Mouse (Mus musculus) kidney, adult 11 months (tissue): ENCODE data around the gene Degs2.

Experiments used
- DNase-seq: peaks from one replicate; pipeline ENCODE4 v3.0.0; 2022

The Degs2 gene

DNA sequence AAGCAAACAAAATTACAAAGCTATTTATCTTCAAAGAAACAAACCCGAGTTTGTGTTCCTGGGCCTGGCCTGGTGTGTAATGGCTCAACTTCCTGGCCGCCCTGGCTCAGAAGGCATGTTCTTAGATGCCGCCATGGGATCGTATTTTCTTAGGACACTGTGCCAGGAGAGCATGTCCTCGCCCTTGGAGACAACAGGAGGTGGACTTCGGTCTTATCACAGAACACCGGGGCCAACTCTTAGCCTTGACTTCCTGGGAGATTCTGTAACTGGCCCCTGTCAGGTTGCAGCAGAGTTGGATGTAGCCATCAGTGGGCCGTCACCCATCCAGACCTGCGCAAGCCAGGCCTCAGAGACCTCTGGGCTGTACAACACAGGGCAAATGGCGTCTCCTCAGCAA lies 2.5 kb downstream of the Degs2 start:
- DNase-seq = no peak

GRCm38 (mm10) chr12:108698697-108699471 lies 3.2 kb downstream of the Degs2 start:
- peak; percentile 62 for DNase-seq

GRCm38 (mm10) chr12:108694223-108694622 lies 7.9 kb downstream of the Degs2 start:
- peak; percentile 61 for DNase-seq

GRCm38 (mm10) chr12:108693592-108693991 lies 8.5 kb downstream of the Degs2 start:
- DNase-seq = no peak

GRCm38 (mm10) chr12:108690529-108690928 lies 11.6 kb downstream of the Degs2 start:
- no peak for DNase-seq

DNA sequence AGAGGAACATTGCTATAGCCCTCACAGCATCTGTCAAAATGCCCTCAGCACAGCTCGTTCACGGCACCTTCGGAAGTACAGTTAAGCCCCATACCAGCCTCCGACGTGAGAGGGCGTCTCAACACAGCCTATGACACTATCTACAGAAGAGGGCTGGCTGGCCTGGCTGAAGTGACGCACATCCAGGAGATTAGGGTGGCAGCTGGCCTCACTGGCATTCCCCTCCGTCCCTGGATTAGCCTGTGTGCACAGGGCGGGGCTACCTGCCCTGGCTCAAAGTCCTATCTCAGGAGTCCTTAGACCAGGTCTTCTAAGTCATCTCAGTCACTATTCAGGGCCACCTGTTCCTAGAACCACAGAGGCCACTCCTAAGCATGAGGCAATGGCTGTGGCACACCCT lies 12.9 kb downstream of the Degs2 start:
- no peak for DNase-seq

GRCm38 (mm10) chr12:108686926-108687325 lies 15.2 kb downstream of the Degs2 start:
- peak; percentile 33 for DNase-seq

DNA sequence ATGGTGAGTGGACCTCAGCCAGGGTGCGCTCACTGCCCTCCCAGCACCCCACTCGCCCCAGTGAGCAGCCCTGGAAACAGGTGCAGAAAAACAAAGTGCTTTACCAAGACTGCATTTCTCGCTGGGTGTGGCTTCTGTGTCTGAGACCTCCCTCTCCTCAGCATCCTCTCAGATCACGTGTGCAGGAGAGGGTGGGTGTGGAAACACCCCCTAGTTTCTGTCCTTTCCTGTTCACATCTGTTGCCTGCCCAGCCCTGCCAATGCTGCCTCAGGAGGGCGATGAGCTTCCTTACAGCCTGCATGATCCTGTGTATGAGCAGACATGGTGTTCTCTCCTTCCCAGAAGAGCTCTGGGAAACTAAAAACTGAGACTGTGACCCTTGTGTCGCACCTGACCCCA lies 15.7 kb downstream of the Degs2 start:
- DNase-seq = peak; percentile 55

DNA sequence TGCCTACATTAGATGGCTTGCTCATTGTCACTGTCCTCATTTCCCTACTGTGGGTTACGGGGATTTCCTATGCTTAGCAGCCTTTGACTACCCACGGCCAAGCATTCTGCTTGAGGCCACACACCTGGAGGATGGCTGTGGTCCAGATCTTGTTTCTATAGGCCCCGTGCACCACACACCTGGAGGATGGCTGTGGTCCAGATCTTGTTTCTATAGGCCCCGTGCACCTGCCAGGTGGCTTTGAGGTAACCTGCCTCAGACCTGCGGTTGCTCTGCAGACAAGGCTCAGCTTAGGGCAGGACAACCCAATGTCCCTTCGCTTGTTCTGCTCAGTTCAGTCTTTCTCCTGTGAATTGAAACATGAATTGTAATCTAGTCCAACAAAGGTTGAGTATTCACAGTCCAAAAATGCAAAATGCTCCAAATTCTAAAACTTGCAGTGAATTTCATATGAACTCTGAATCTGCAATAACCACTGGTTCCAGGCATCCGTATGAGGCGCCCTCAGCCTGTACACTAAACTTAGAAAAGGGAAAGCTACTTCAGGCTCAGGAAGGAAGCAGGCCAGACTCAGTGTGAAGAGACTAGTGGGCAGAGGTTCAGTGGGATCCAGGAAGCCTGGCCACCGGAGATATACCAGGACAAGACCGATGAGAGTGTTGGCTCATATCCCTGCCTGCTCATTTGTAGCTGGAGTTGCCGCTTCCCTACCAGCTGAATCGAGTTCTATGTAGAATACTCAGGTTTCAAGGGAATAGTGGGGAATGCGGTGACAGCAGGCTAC lies 19.7 kb downstream of the Degs2 start:
- peak; percentile 46 for DNase-seq

GRCm38 (mm10) chr12:108680861-108681260 lies 21.3 kb downstream of the Degs2 start:
- no peak for DNase-seq

GRCm38 (mm10) chr12:108678366-108678765 lies 23.7 kb downstream of the Degs2 start:
- peak; percentile 48 for DNase-seq

DNA sequence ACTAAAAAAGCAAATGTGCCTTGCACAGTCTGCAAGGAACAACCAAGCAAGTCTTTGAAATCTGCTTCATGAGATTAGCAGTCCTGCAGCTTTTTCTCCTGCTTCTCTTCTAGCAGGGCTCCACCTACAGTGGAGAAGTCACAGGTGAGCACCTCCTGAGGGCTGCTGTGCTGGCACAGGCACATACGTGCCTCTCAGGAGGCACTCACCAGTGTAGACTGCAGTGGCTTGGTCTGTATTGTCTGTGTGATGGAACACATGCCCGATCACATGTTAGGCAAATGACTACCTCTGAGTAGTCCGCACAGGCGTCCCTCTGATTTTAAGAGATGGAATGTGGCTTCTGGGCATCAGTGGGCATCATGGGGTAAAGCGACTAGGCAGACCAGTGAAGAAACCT lies 25.0 kb downstream of the Degs2 start:
- peak; percentile 35 for DNase-seq

GRCm38 (mm10) chr12:108675614-108676401 lies 26.3 kb downstream of the Degs2 start:
- DNase-seq = peak; percentile 88

DNA sequence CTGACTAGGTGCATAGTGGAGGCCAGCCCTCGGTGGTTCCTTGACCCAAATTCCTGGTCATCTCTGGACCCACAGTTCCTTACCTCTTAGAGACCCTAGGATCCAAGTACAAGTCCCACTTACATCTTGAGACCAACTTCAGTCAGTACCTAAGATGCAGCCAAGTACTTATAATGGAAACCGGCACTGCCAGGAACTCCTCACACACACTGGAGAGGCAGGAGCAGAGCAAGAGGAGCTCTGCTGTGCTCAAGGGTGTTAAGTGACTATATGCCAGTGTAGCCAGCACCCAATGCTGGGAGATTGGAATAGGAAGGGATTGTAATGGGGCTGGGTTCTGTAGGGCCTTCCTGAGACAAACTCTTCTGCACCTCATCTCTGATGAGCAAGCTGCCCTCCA lies 27.2 kb downstream of the Degs2 start:
- DNase-seq = no peak

DNA sequence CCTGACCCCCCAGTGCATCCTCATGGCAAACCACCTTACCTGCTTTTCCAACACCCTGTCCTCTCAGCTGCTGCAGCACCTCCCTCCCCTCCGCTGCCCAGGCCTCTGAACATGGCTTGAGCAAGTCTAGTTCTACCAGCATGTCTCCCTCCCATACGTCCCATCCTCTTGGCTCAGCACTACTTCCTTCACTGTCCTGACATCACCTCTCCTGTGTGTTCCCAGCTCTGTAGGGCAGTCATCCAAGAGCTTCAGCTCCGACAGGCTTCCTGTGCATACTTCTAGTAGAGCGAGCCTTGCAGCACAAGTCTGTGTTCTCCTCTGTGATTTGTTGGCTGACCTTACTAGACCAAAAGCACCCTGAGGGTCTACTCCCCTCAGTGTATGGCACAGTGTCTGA lies 27.6 kb downstream of the Degs2 start:
- peak; percentile 79 for DNase-seq

DNA sequence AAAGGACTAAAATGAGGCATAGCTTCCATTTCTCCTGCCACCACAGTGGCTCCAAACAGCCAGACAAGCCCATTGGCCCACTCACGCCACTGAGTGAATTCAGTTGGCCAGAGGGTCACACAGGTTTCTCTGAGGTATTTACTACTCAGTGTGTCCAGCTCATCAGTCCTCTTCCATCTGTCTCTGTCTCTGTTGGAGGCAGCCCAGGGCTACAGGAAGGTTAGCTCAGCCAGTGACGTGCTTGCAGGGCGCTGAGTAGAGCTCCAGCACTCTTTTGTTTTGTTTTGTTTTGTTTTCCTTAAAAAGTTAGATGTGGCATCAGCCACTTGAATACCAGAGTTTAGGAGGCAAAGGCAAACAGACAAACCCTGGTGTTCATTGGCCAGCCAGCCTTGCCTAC lies 28.6 kb downstream of the Degs2 start:
- no peak for DNase-seq

GRCm38 (mm10) chr12:108672908-108673307 lies 29.2 kb downstream of the Degs2 start:
- DNase-seq = no peak

DNA sequence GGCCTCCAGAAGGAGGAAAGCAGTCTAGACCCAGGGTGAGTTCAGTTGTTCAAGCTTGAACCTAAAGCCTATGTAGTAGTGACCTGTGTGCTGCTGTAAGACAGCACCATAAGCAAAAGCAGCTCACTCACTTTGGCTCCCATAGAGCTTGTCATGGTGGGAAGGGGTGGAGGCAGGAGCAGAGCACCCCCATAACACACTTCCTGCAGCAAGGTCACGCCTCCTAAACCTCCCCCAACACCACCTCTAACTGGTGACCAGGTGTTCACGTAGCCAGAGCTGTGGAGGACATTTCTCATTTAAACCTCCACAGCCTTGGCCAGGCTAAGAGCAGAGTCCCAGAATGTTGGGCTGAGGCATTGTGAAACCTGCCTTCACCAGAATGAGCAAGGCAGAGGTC lies 30.6 kb downstream of the Degs2 start:
- DNase-seq = no peak

DNA sequence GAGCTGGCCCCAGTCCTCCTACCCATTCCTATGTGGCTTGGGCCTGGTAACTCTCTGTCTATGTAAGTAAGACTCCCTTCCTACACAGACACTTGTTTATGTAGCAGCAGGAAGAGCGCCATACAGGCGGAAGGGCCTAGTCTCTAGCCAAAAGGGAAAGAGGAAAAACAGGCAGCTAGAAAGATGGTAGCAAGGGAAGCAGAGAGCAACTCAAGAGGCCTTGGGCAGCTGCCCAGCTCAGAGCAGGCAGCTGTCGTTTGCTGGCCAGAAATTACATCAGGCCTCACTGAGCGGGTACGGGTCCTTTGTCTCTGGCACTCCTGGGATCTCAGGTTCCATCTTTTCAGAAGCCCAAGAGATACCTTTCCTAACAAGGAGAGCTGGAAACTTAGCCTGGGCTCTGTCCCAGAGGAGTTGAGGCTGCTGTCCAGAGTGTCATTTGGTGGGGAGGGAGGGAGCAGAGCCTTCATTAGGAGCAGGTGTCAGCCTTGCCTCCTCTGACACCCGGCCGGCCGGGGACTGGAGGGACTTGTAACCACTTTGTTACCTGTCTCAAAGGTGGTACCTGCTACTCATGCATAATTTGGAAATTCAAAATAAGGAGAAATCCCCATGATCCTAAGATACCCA lies 33.4 kb downstream of the Degs2 start:
- DNase-seq = no peak

DNA sequence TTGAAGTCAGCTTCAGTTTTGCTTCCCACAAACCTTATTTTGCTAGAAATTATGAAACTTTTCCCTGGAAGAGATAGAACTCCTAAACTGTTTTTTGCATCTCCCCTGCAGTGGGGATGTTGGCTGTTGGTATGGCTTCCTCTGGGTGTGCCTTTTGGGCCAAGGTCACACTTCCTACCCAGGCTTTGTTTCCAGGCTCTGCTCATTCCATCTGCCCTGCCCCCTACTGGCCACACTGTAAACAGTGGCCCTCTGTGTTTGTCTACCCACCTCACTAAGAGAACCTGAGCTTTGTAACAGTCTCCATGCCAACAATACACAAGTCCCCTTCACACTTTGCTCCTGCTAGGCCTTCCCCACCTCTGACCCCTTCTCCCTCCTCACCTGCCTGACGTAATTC lies 44.8 kb downstream of the Degs2 start:
- peak; percentile 31 for DNase-seq

- peak; percentile 51 for DNase-seq
Observed at GRCm38 (mm10) chr12:108653358-108654335, 48.5 kb downstream of the Degs2 start.
